Mouse (Mus musculus): ENCODE measurements at regions not wholly inside any gene's neighbourhood (a gene's known extent, or its start where the extent isn't known, plus 50 kb on each side); places are given as distances from the start of the nearest gene placed in this dataset.
A peak's percentile ranks its signal among the peaks of the same experiment; 100 is the strongest.

DNA sequence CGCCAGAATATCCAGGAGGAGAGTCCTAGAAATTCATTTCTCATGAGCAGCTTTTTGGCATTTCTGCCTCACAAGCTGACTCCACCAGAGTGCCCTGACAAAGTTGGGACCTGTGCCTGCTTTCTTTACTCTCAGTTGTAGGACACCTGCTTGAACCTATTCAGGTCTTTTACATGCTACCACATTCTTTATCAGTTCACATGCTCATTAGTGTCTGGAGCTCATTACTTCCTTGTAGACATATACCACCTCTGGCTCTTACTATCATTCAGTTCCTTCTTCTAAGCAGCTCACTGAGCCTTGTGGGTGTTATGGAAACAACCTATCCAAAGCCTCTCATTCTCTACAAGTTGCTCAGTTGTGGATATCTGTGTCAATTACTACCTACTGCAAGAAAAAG, 363.4 kb upstream of the Gm5150 start:
- no peak overlapping the region for H3K27ac ChIP-seq (replicated peaks; ENCODE audit: low read depth, low read length)
- H3K27me3 ChIP-seq (ENCODE audit: control insufficient read depth, insufficient read depth, low read length), result no peaks in the 10 kb centered on the region
- no peaks in the 10 kb centered on the region for H3K4me1 ChIP-seq (ENCODE audit: control insufficient read depth, insufficient read depth, low read length)
- no peak overlapping the region for H3K9ac ChIP-seq (ENCODE audit: low read depth, low read length, severe bottlenecking)
- TF ChIP-seq POLR2A (IDR thresholded peaks at IDR 0.05; ENCODE audit: borderline replicate concordance, extremely low read depth, insufficient read depth, insufficient read length), result no peak
- H3K4me2 ChIP-seq (replicated peaks; ENCODE audit: low read depth, low read length, severe bottlenecking), result no peak overlapping the region
- no peaks in the 10 kb centered on the region for H3K9me3 ChIP-seq (ENCODE audit: control insufficient read depth, low read length)
- WGBS, result no CpG with 5 or more reads among the region's 1 CpGs
- no peak for ATAC-seq (ENCODE audit: low FRiP score, low read depth)
- no peak overlapping the region for H3K4me3 ChIP-seq (replicated peaks; ENCODE audit: low read length)
- H3K36me3 ChIP-seq (ENCODE audit: control insufficient read depth, insufficient read depth, low read length), result no peaks in the 10 kb centered on the region
- DNase-seq (ENCODE audit: low spot score), result no peak

DNA sequence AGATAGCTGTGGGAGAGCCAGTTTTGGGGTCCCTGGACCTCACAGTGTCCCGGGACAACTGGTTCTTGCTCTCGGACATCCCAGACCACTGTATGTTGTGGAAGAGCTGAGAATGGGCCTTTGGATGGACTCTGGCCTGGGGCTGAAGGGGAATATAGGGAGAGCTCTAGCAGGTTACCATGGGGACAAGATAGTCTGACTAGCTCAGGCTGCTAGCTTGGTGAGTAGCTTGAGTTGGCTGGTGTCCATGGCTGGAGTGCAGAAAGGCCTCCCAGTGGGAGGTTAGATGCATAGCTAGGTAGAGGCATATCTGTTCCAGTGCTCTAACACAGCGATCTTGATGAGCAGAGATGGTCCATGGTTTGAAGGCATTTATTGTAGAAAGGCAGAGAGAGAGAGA, 356.9 kb upstream of the Gm5150 start:
- Histone ChIP-seq H3K9ac (ENCODE audit: low read depth, low read length, severe bottlenecking) (no peak overlapping the region), H3K27me3 (ENCODE audit: control insufficient read depth, insufficient read depth, low read length) (no peaks in the 10 kb centered on the region), H3K4me3 (replicated peaks; ENCODE audit: low read length) (no peak overlapping the region), H3K4me1 (ENCODE audit: control insufficient read depth, insufficient read depth, low read length) (no peaks in the 10 kb centered on the region), H3K9me3 (ENCODE audit: control insufficient read depth, low read length) (no peaks in the 10 kb centered on the region), H3K27ac (replicated peaks; ENCODE audit: low read depth, low read length) (no peak overlapping the region), H3K36me3 (ENCODE audit: control insufficient read depth, insufficient read depth, low read length) (no peaks in the 10 kb centered on the region), H3K4me2 (replicated peaks; ENCODE audit: low read depth, low read length, severe bottlenecking) (no peak overlapping the region)
- no peak for DNase-seq (ENCODE audit: low spot score)
- no peak for TF ChIP-seq POLR2A (IDR thresholded peaks at IDR 0.05; ENCODE audit: borderline replicate concordance, extremely low read depth, insufficient read depth, insufficient read length)
- WGBS, result 81% methylated on average over 3 of the region's 3 CpGs
- ATAC-seq (ENCODE audit: low FRiP score, low read depth), result no peak

DNA sequence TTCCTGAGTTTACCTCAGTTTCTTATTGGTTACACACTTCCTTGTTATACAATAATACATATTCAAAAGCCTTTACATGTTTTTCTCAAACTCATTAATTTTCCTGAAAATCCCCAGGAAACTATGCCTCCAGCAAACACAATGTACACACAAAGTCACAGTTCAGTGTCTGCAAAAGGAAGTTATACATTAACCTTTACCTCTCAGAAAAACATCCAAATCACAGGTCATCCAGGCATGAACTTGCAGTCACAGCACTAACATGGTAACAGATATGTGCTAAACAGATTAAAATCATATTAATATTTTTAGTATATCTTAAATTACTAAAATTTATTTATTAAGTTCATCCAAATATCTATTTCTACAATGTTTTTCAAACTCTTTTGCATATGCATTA, 352.8 kb upstream of the Gm5150 start:
- no peaks in the 10 kb centered on the region for H3K9me3 ChIP-seq (ENCODE audit: control insufficient read depth, low read length)
- no peak overlapping the region for H3K27ac ChIP-seq (replicated peaks; ENCODE audit: low read depth, low read length)
- H3K4me1 ChIP-seq (ENCODE audit: control insufficient read depth, insufficient read depth, low read length), result no peaks in the 10 kb centered on the region
- H3K4me2 ChIP-seq (replicated peaks; ENCODE audit: low read depth, low read length, severe bottlenecking), result no peak overlapping the region
- ATAC-seq (ENCODE audit: low FRiP score, low read depth) (no peak), DNase-seq (ENCODE audit: low spot score) (no peak)
- no peaks in the 10 kb centered on the region for H3K36me3 ChIP-seq (ENCODE audit: control insufficient read depth, insufficient read depth, low read length)
- H3K9ac ChIP-seq (ENCODE audit: low read depth, low read length, severe bottlenecking), result no peak overlapping the region
- H3K4me3 ChIP-seq (replicated peaks; ENCODE audit: low read length), result no peak overlapping the region
- H3K27me3 ChIP-seq (ENCODE audit: control insufficient read depth, insufficient read depth, low read length), result no peaks in the 10 kb centered on the region
- TF ChIP-seq POLR2A (IDR thresholded peaks at IDR 0.05; ENCODE audit: borderline replicate concordance, extremely low read depth, insufficient read depth, insufficient read length), result no peak

DNA sequence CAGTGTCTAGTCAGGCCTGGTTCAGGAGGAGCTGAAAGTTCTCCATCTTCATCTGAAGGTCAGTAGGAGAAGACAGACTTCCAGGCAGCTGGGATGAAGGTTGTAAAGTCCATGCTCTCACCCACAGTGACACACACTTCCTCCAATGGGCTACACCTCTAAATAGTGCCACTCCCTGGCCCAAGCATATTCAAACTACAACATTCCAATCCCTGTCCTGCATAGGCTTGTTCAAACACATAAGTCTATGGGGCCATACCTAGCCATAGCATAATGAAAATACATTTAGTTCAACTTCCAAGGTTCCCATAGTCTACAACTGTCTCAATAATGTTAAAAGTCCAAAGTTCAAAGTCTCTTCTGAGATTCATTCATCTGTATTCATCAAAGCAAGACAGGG, 324.5 kb upstream of the Gm5150 start:
- Histone ChIP-seq H3K27ac (replicated peaks; ENCODE audit: low read depth, low read length) (no peak overlapping the region), H3K36me3 (ENCODE audit: control insufficient read depth, insufficient read depth, low read length) (no peaks in the 10 kb centered on the region), H3K9ac (ENCODE audit: low read depth, low read length, severe bottlenecking) (no peak overlapping the region), H3K4me3 (replicated peaks; ENCODE audit: low read length) (no peak overlapping the region), H3K4me1 (ENCODE audit: control insufficient read depth, insufficient read depth, low read length) (no peaks in the 10 kb centered on the region), H3K4me2 (replicated peaks; ENCODE audit: low read depth, low read length, severe bottlenecking) (no peak overlapping the region), H3K27me3 (ENCODE audit: control insufficient read depth, insufficient read depth, low read length) (no peaks in the 10 kb centered on the region), H3K9me3 (ENCODE audit: control insufficient read depth, low read length) (no peaks in the 10 kb centered on the region)
- no peak for TF ChIP-seq POLR2A (IDR thresholded peaks at IDR 0.05; ENCODE audit: borderline replicate concordance, extremely low read depth, insufficient read depth, insufficient read length)
- ATAC-seq (ENCODE audit: low FRiP score, low read depth) (no peak), DNase-seq (ENCODE audit: low spot score) (no peak)

DNA sequence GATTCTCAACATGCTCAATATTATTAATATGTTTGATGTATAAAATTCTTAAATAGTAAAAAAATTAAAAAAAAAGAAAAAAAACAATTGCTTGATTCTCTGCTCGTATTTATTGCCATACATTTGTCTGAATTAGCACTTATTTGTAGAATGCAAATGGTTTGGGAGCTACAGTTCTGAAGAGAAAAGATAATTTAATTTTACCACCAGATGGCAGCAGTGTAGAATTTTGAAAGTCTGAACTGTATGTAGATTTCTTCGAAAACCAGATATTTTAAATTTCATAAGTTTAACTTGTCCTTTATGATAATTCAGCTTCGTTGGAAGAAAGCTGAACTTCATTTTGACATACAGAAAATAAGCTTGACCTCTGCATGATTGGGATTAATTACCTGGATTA, 304.6 kb upstream of the Gm5150 start:
- no peaks in the 10 kb centered on the region for H3K36me3 ChIP-seq (ENCODE audit: control insufficient read depth, insufficient read depth, low read length)
- no peaks in the 10 kb centered on the region for H3K9me3 ChIP-seq (ENCODE audit: control insufficient read depth, low read length)
- no peak overlapping the region for H3K4me3 ChIP-seq (replicated peaks; ENCODE audit: low read length)
- H3K9ac ChIP-seq (ENCODE audit: low read depth, low read length, severe bottlenecking), result no peak overlapping the region
- WGBS, result 37% methylated on average over 3 of the region's 3 CpGs
- H3K4me2 ChIP-seq (replicated peaks; ENCODE audit: low read depth, low read length, severe bottlenecking), result no peak overlapping the region
- TF ChIP-seq POLR2A (IDR thresholded peaks at IDR 0.05; ENCODE audit: borderline replicate concordance, extremely low read depth, insufficient read depth, insufficient read length), result no peak
- no peak for ATAC-seq (ENCODE audit: low FRiP score, low read depth)
- no peak overlapping the region for H3K27ac ChIP-seq (replicated peaks; ENCODE audit: low read depth, low read length)
- no peaks in the 10 kb centered on the region for H3K4me1 ChIP-seq (ENCODE audit: control insufficient read depth, insufficient read depth, low read length)
- peak; percentile 20 for DNase-seq (ENCODE audit: low spot score)
- no peaks in the 10 kb centered on the region for H3K27me3 ChIP-seq (ENCODE audit: control insufficient read depth, insufficient read depth, low read length)

DNA sequence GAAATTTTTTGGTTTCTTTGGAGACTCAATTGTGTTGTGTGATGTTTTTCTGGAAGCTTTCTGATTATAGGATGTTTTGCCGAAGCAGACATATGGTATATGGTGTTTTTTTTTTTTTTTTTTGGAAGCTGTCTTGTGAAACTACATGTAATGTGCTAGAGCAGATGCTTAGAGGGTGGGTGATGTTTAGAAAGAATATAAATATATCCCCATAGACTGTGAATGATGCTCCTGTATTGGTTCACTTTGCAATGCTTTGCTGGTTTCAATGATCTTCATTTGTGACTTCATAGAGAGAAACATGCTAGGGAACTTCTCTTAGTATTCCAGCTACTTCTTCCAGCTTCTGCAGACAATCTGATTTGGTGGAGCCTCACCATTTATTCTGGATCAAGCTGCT, 271.2 kb upstream of the Gm5150 start:
- no peaks in the 10 kb centered on the region for H3K36me3 ChIP-seq (ENCODE audit: control insufficient read depth, insufficient read depth, low read length)
- ATAC-seq (ENCODE audit: low FRiP score, low read depth) (no peak), DNase-seq (ENCODE audit: low spot score) (no peak)
- H3K4me2 ChIP-seq (replicated peaks; ENCODE audit: low read depth, low read length, severe bottlenecking), result no peak overlapping the region
- 91% methylated on average over 1 of the region's 1 CpGs for WGBS
- no peaks in the 10 kb centered on the region for H3K4me1 ChIP-seq (ENCODE audit: control insufficient read depth, insufficient read depth, low read length)
- H3K9me3 ChIP-seq (ENCODE audit: control insufficient read depth, low read length), result no peaks in the 10 kb centered on the region
- TF ChIP-seq POLR2A (IDR thresholded peaks at IDR 0.05; ENCODE audit: borderline replicate concordance, extremely low read depth, insufficient read depth, insufficient read length), result no peak
- H3K27ac ChIP-seq (replicated peaks; ENCODE audit: low read depth, low read length), result no peak overlapping the region
- H3K9ac ChIP-seq (ENCODE audit: low read depth, low read length, severe bottlenecking), result no peak overlapping the region
- H3K4me3 ChIP-seq (replicated peaks; ENCODE audit: low read length), result no peak overlapping the region
- no peaks in the 10 kb centered on the region for H3K27me3 ChIP-seq (ENCODE audit: control insufficient read depth, insufficient read depth, low read length)
